Mouse (Mus musculus) right cerebral cortex, postnatal 4 days (tissue): Measurements from ENCODE around the gene Fam53a.
A peak's percentile ranks its signal among the peaks of the same experiment; 100 is the strongest.

Experiments used
- DNase-seq: peaks from one replicate; pipeline ENCODE4 v3.0.0-alpha.2; 2022

The Fam53a gene

DNA sequence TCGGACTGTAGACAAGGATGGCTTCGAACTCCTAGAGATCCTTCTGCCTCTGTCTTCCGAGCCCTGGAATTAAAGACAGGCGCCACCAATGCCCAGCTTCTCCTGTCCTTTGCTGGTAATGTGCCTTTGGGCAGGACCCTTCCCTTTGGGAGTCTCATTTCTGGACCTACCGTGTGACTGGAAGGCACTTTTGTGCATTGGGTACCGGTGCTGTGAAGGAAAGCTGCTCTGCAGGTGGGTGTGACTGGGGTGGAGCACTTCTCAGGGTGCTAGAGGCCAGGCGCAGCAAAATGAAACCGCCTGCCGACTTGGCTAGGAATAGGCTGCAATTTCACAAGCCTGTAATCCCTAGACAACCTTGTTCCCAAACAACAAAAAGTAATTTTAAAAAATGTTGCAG is 626 bp upstream of the Fam53a start:
- DNase-seq = no peak

- peak; percentile 49 for DNase-seq
These were observed 575 bp downstream of the Fam53a start for GRCm38 (mm10) chr5:33628820-33629300.

- DNase-seq = no peak
These were observed 1.5 kb downstream of the Fam53a start for GRCm38 (mm10) chr5:33627968-33628367.

DNA sequence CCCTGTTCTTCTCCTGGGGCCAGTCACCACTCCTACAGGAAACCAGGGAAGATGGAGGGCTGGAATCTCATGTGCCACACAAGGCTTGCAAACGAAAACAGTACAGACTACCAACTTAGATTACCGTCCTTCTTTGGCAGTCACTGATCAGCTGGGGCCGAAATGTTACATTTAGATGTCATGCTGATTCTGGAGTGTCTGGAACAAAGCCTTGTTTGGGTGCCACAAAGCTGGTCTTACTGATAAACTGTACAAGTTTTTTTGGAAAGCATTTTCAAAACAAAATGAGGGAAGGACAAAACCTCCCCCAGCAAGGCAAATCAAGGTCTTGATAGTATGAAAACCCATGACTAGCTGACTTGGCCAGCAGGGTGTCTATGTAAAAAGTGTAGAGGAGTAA is 5.7 kb downstream of the Fam53a start:
- no peak for DNase-seq

DNA sequence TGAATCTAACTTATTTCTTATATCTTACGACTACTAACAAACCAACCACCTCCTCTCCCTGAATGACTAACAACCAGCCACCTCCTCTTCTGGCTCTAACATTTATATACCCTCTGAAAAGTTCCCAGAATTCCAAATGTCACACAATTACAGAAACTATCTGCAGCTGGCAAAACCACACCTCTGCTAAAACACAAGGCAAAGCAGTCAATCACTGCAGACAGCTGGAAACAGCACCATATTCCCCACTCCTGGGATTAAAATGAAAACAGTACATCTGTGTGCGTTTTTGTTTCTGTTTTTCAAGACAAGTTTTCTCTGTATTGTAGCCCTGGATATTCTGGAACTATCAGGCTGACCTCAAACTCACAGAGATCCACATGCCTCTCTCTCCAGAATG is 6.8 kb downstream of the Fam53a start:
- DNase-seq = no peak

GRCm38 (mm10) chr5:33614391-33614790 is 15.0 kb downstream of the Fam53a start:
- DNase-seq = no peak

GRCm38 (mm10) chr5:33611795-33612194 is 17.6 kb downstream of the Fam53a start:
- no peak for DNase-seq

- no peak for DNase-seq
These were observed 20.2 kb downstream of the Fam53a start for GRCm38 (mm10) chr5:33609226-33609625.

DNA sequence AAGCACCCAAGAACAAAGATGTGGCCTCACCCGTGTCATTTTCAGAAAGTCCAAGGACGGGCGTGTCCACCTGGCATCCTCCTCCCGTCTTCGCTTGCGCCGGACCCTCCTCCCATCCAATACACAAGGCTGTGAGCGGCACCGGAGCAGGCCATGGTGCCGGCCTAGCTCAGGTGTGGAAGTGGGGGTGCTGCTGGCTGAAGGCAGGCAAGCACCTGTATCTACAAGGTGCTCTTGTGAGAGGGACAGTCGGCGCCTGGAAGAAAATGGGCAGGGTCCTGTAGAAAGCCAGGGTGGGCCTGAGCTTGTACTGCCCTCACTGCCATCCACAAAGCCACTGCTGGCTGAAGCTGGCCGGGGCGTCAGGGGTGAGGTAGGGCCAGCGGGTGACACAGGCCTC is 22.0 kb downstream of the Fam53a start:
- no peak for DNase-seq

DNA sequence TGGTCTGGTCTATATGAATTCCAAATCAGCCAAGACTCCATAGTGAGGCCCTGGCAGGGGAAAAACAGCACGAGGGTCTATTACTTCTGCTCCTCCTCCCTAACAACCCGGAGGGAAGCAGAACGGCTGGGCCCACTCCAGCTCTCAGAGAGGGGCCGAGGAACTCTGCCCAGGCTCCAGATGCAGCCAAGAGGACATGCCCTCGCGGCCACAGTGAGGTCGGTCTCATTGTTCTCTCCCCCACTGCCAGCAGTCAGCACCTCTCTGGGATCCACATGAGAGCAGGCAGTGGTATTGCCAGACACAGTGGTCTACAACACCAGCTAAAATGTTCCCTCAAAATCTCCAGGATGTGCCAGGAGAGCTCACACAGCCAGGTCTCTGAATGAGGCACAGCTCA is 22.8 kb downstream of the Fam53a start:
- no peak for DNase-seq

DNA sequence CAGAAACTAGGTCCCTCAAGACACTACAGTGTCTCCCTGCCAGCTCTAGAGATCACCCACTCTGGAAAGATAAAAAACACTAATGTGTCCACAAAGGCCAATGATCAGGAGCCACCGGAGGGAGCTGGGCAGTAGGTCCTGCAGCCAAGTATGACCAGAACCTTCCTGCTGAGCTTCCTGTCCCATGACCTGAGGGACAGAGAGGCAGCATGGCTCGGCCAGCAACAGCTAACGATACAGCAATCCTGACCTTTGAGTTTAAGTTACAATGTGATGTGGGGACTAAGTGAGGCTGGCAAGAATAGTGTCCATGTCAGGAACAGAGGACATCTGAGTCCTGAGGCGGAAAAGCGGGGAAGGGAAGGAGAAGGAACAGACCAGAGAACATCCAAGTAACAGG is 24.1 kb downstream of the Fam53a start:
- no peak for DNase-seq

DNA sequence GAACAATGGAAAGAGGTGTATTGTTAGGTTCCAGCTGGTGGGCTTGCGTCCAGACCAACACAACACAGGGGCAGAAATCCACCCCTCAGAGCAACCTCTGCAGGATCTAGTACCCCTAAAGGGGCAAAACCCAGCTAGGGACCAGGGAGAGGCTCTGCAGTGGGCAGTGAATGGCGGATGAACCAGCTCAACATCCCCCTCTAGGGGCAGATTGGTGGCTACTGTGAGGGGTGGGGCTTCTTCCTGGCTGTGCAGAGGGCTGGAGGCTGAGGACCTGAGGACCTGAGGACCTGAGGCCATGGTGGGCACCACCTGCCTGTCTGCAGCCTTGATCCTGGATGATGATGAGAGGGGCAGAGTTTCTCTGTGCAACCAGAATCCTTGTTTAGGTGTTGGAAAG is 35.8 kb downstream of the Fam53a start:
- no peak for DNase-seq

DNA sequence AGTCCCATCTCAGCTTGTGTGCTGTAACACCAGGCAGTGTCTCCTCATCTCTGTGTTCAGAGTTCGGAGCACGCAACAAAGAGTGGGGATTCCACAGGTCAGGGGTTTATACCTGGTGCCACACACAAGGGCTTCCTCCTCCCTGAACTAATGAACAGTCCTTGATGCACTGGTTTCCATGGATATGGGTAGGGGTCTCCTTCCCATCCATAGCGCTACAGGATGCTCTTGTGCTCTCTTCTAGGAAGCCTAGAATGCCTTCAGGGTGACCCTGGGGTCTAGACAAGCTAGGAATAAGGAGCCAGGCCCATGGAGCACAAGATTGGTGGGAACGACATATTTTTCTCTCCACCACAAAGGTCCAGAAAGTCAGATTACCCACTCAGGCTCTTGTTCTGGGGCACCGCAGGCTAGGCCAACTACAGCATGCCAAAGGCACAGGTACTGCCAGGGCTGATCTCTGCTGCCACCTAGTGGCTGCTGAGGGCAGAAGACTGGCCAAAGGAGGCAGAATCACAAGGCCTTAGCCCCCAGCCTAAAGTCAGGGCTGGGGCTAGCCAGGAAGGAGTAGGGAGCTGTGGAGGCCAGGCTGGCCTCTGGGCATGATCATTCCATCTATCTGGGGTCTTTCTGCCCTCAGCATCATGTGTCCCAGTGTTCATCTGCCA is 40.1 kb downstream of the Fam53a start:
- peak; percentile 81 for DNase-seq

GRCm38 (mm10) chr5:33588066-33588465 is 41.4 kb downstream of the Fam53a start:
- DNase-seq = peak; percentile 13

DNA sequence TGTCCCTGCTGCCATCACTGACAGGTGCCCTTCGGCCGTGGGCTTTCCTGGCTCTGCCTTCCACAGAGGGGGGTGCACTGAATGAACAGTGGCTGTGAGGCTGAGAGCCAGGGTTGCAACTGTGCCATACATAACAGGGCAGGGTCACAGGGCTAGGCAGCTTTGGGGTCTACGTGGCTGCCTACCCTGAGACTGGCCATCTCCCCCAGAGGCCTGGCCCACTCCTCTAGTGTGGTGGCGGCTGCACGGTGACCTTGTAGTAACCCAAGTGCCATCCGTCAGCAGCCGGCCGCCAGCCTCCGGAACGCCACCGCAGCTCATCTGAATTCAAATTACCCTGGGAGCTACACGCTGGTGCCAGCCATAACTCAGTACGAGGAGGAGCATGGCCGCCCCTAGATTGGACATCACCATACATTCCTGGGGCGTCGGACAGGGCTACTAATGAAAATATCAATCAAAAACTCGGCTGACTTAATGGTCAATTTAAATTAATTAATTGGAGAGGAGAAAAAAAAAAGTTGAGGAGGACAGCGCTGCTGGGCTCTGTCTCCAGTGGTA is 41.9 kb downstream of the Fam53a start:
- no peak for DNase-seq

- DNase-seq = no peak
These were observed 49.1 kb downstream of the Fam53a start for GRCm38 (mm10) chr5:33580336-33580735.

DNA sequence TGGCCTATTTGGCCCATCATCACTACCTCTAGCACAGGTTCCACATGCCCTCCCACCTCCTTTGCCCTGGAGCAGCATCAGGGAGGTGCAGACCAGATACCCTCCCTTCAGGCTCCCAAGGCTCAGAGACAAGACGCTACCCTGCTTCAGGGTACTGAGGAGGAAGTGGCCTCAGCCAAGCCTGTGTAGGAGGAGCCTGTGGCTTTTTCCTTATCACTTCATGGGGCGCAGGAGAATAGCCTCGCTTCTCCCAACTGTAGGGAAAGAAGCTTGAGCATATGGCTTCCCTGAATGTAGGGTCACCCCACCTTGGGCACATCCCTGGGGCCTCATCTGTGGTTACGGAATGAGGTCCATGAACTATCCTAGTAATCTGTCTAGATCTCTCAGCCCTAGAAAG is 55.2 kb downstream of the Fam53a start:
- no peak for DNase-seq

- DNase-seq = no peak
These were observed 63.5 kb downstream of the Fam53a start for GRCm38 (mm10) chr5:33565886-33566285.

DNA sequence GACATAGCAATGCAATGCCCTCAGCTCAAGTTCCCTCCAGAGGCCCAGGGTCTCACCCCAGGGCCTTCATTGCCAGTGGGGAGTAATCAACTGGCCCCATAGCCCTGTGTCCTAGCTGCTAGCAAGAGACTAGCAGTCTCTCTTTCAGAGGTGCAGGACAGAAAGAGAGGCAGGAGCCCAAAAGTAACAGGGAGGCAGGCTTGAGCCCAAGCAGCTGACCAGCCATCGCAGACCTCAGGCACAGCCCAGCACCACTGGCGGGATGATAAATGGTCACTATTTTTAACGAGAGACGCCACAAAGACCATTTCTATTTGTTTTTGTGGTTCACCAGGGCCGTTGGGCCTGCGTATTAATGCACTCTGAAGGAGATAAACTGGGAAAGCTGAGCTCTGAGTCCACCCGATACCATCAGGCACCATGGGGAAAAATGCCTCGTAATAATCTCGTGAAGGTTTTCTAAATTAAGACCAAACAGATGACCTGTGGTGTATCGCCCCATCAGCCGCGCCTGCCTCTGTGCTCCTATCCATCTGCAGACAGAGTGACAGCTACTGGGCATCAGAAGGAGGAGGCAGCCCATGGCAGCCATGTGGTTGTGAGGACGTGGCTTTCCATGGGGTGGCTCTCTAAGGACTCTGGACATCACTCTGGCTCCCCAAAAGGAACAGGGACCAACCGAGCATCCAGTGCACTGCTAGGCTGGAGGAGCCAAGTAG is 73.0 kb downstream of the Fam53a start:
- DNase-seq = no peak
